Mouse (Mus musculus): ENCODE data around the gene Olfr142. TPM values are rescaled to one million over a fixed set of nuclear protein-coding genes. Genes with fewer than 3 reads are reported as not detected.
"Not testable (repeated sequence)": the region's sequence is repeated elsewhere in the genome, so short reads cannot be mapped to it uniquely, and the experiment has no call there.

Gene Olfr142
- polyA plus RNA-seq (2012; fragmentation: generic; extraction: Trizol), result not detected
- long read RNA-seq, experiment 1, result 0 reads
- long read RNA-seq, experiment 2, result 0 reads

GRCm38 (mm10) chr2:90257492-90257891 lies at the start of gene Olfr142:
TSS of gene Olfr142 (minus strand) at chr2:90257592.
- Histone ChIP-seq H3K79me2 (ENCODE audit: control insufficient read depth, insufficient read depth) (no peaks in the 10 kb centered on the region), H3K4me3 (ENCODE audit: insufficient read depth, poor library complexity, severe bottlenecking) (no peak within 1 kb of the TSS), H3ac (ENCODE audit: control insufficient read depth, insufficient read length, low read depth) (no peak within 1 kb of the TSS), H3K36me3 (ENCODE audit: control insufficient read depth, insufficient read depth) (no peaks in the 10 kb centered on the region), H3K27me3 (ENCODE audit: control insufficient read depth, insufficient read depth, insufficient read length) (no peaks in the 10 kb centered on the region), H3K79me3 (ENCODE audit: low read depth) (no peaks in the 10 kb centered on the region)
- no peak for TF ChIP-seq MYOG (IDR thresholded peaks at IDR 0.05; ENCODE audit: control insufficient read depth, extremely low read depth, insufficient read length)
- TF ChIP-seq FOSL1 (IDR thresholded peaks at IDR 0.05; ENCODE audit: insufficient read depth, low read length, poor library complexity, severe bottlenecking), result no peak
- no peak for TF ChIP-seq MYOD1 (IDR thresholded peaks at IDR 0.05; ENCODE audit: control insufficient read depth, insufficient read length, low read depth)
- no peak for TF ChIP-seq USF1 (IDR thresholded peaks at IDR 0.05; ENCODE audit: low read depth)

- Histone ChIP-seq H3ac (ENCODE audit: control insufficient read depth, insufficient read length, low read depth) (no peak within 1 kb of the TSS), H3K79me2 (ENCODE audit: control insufficient read depth, insufficient read depth) (no peaks in the 10 kb centered on the region), H3K4me3 (ENCODE audit: insufficient read depth, poor library complexity, severe bottlenecking) (no peak within 1 kb of the TSS), H3K36me3 (ENCODE audit: control insufficient read depth, insufficient read depth) (no peaks in the 10 kb centered on the region), H3K79me3 (ENCODE audit: low read depth) (no peaks in the 10 kb centered on the region), H3K27me3 (ENCODE audit: control insufficient read depth, insufficient read depth, insufficient read length) (no peaks in the 10 kb centered on the region)
- TF ChIP-seq FOSL1 (IDR thresholded peaks at IDR 0.05; ENCODE audit: insufficient read depth, low read length, poor library complexity, severe bottlenecking), result no peak
- TF ChIP-seq MYOD1 (IDR thresholded peaks at IDR 0.05; ENCODE audit: control insufficient read depth, insufficient read length, low read depth), result no peak
- no peak for TF ChIP-seq CTCF (IDR thresholded peaks at IDR 0.05; ENCODE audit: control insufficient read depth, insufficient read depth, insufficient read length)
- no peak for TF ChIP-seq MAX (IDR thresholded peaks at IDR 0.05)
- TF ChIP-seq USF1 (IDR thresholded peaks at IDR 0.05; ENCODE audit: low read depth), result no peak
- no peak for TF ChIP-seq CEBPB (IDR thresholded peaks at IDR 0.05; ENCODE audit: low read depth)
- TF ChIP-seq MYOG (IDR thresholded peaks at IDR 0.05; ENCODE audit: control insufficient read depth, extremely low read depth, insufficient read length), result no peak
Observed at GRCm38 (mm10) chr2:90292741-90293140, 35.3 kb upstream of the Olfr142 start, which contains the start of gene Olfr1272. TSS of gene Olfr1272 (minus strand) at chr2:90292841.

- Histone ChIP-seq H3K79me2 (ENCODE audit: control insufficient read depth, insufficient read depth) (no peaks in the 10 kb centered on the region), H3ac (ENCODE audit: control insufficient read depth, insufficient read length, low read depth) (no peak within 1 kb of the TSS), H3K4me3 (ENCODE audit: insufficient read depth, poor library complexity, severe bottlenecking) (no peak within 1 kb of the TSS), H3K79me3 (ENCODE audit: low read depth) (no peaks in the 10 kb centered on the region), H3K36me3 (ENCODE audit: control insufficient read depth, insufficient read depth) (no peaks in the 10 kb centered on the region), H3K27me3 (ENCODE audit: control insufficient read depth, insufficient read depth, insufficient read length) (no peaks in the 10 kb centered on the region)
- TF ChIP-seq MYOD1 (IDR thresholded peaks at IDR 0.05; ENCODE audit: control insufficient read depth, insufficient read length, low read depth) (no peak), MAX (IDR thresholded peaks at IDR 0.05) (no peak), CTCF (IDR thresholded peaks at IDR 0.05; ENCODE audit: control insufficient read depth, insufficient read depth, insufficient read length) (no peak), USF1 (IDR thresholded peaks at IDR 0.05; ENCODE audit: low read depth) (no peak), MYOG (IDR thresholded peaks at IDR 0.05; ENCODE audit: control insufficient read depth, extremely low read depth, insufficient read length) (no peak), FOSL1 (IDR thresholded peaks at IDR 0.05; ENCODE audit: insufficient read depth, low read length, poor library complexity, severe bottlenecking) (no peak), CEBPB (IDR thresholded peaks at IDR 0.05; ENCODE audit: low read depth) (no peak)
Observed at GRCm38 (mm10) chr2:90270932-90271331, 13.5 kb upstream of the Olfr142 start, which contains the start of gene Olfr1271. TSS of gene Olfr1271 (minus strand) at chr2:90271032.

- not testable (repeated sequence) for H3K79me3 ChIP-seq (ENCODE audit: low read depth); H3K4me3 ChIP-seq (ENCODE audit: insufficient read depth, poor library complexity, severe bottlenecking); H3K79me2 ChIP-seq (ENCODE audit: control insufficient read depth, insufficient read depth); H3K36me3 ChIP-seq (ENCODE audit: control insufficient read depth, insufficient read depth); H3K27me3 ChIP-seq (ENCODE audit: control insufficient read depth, insufficient read depth, insufficient read length); H3ac ChIP-seq (ENCODE audit: control insufficient read depth, insufficient read length, low read depth)
Observed at GRCm38 (mm10) chr2:90224393-90224792, 33.0 kb downstream of the Olfr142 start, which contains the start of gene Olfr1506. TSS of gene Olfr1506 (minus strand) at chr2:90224493.

Other genes starting within 250 kb of the Olfr142 start
- not detected for gene Olfr1263, start 245.5 kb downstream of the Olfr142 start, polyA plus RNA-seq (2012; fragmentation: generic; extraction: Trizol)
- not detected for gene Olfr1264, start 232.0 kb downstream of the Olfr142 start, polyA plus RNA-seq (2012; fragmentation: generic; extraction: Trizol)
- gene Olfr1265, start 222.3 kb downstream of the Olfr142 start, polyA plus RNA-seq (2012; fragmentation: generic; extraction: Trizol), result not detected
- gene Olfr140, start 194.0 kb downstream of the Olfr142 start, polyA plus RNA-seq (2012; fragmentation: generic; extraction: Trizol), result not detected
- gene Olfr1269, start 136.2 kb downstream of the Olfr142 start, polyA plus RNA-seq (2012; fragmentation: generic; extraction: Trizol), result not detected
- gene Olfr32, start 115.3 kb downstream of the Olfr142 start, polyA plus RNA-seq (2012; fragmentation: generic; extraction: Trizol), result not detected
- gene Olfr1270, start 104.5 kb downstream of the Olfr142 start, polyA plus RNA-seq (2012; fragmentation: generic; extraction: Trizol), result not detected
- not detected for gene Olfr1506, start 33.1 kb downstream of the Olfr142 start, polyA plus RNA-seq (2012; fragmentation: generic; extraction: Trizol)
- gene Olfr1271, start 13.4 kb upstream of the Olfr142 start, polyA plus RNA-seq (2012; fragmentation: generic; extraction: Trizol), result not detected
- gene Olfr1272, start 35.2 kb upstream of the Olfr142 start, polyA plus RNA-seq (2012; fragmentation: generic; extraction: Trizol), result not detected
- gene Gm13769, start 64.6 kb upstream of the Olfr142 start, polyA plus RNA-seq (2012; fragmentation: generic; extraction: Trizol), result not detected
- not detected for gene Olfr1274-ps, start 141.1 kb upstream of the Olfr142 start, polyA plus RNA-seq (2012; fragmentation: generic; extraction: Trizol)

All from C2C12 (cell line).